Mouse (Mus musculus) hindbrain, embryonic 14.5 days (tissue): ENCODE measurements at regions not wholly inside any gene's neighbourhood (a gene's known extent, or its start where the extent isn't known, plus 50 kb on each side); places are given as distances from the start of the nearest gene placed in this dataset.

Experiments
- ATAC-seq: fragments of 200-750 bp; cut with Nextera tagmentation; 2 replicates; pipeline ENCODE4 v1.8.0; 2017; ENCODE audit warnings: moderate number of reproducible peaks, mild to moderate bottlenecking, moderate TSS enrichment, moderate library complexity; ENCODE audit not compliant: low FRiP score
- DNase-seq: peaks from one replicate; pipeline ENCODE4 v3.0.0-alpha.2; 2015; ENCODE audit warnings: low spot score
- H3K27ac ChIP-seq: fragments of 300-500 bp; sonication (generic); 2 replicates; pipeline ENCODE4 v1.5.1; 2014; ENCODE audit warnings: mild to moderate bottlenecking, moderate library complexity
- H3K27me3 ChIP-seq: fragments of 300-500 bp; sonication (generic); 2 replicates; pipeline ENCODE4 v1.6.1; 2014; ENCODE audit warnings: mild to moderate bottlenecking, low read length, mixed read lengths; ENCODE audit not compliant: control insufficient read depth, insufficient read depth
- H3K36me3 ChIP-seq: fragments of 300-500 bp; sonication (generic); replicated peaks from 2 replicates; pipeline ENCODE4 v1.6.1; 2014; ENCODE audit not compliant: control insufficient read depth, insufficient read depth
- H3K4me1 ChIP-seq: fragments of 300-500 bp; sonication (generic); replicated peaks from 2 replicates; pipeline ENCODE4 v1.6.1; 2014; ENCODE audit warnings: antibody characterized with exemption, low read length, mixed read lengths; ENCODE audit not compliant: control insufficient read depth, insufficient read depth
- H3K4me2 ChIP-seq: fragments of 300-500 bp; sonication (generic); replicated peaks from 2 replicates; pipeline ENCODE4 v1.6.1; 2014; ENCODE audit warnings: mild to moderate bottlenecking, moderate library complexity
- H3K4me3 ChIP-seq: fragments of 300-500 bp; sonication (generic); replicated peaks from 2 replicates; pipeline ENCODE4 v1.5.1; 2014; ENCODE audit warnings: mild to moderate bottlenecking, low read length
- H3K9ac ChIP-seq: fragments of 300-500 bp; sonication (generic); 2 replicates; pipeline ENCODE4 v1.6.1; 2014
- H3K9me3 ChIP-seq: fragments of 300-500 bp; sonication (generic); 2 replicates; pipeline ENCODE4 v1.6.1; 2016; ENCODE audit warnings: low read length; ENCODE audit not compliant: control insufficient read depth
- WGBS: fragments of 180-500 bp; shearing (Covaris S2); extraction: QIAGEN DNeasy Blood & Tissue Kit; methylation state at CpG from one replicate; pipeline ENCODE4 v1.1.7; 2014; 5-methylcytosine and 5-hydroxymethylcytosine counted together

DNA sequence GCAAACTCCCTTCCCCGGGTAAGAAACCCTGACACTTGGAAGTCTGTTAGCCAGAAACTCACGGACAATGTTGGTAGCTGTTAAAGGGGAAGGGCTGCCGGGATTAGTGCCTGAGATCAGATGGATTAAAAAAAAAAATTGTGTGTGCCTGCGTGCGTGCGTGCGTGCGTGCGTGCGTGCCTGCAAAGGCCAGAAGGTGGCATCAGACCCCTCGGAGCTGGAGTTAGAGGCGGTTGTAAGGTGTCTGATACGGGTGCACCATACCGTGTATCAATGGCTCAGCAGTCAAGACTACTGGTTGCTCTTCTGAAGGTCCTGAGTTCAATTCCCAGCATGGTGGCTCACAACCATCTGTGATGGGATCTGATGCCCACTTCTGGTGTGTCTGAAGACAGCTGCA lies 59.0 kb upstream of the Ccdc167 start:
- H3K9ac ChIP-seq = no peak overlapping the region
- H3K9me3 ChIP-seq = no peaks in the 10 kb centered on the region
- DNase-seq = no peak
- H3K27ac ChIP-seq = no peak overlapping the region
- no peaks in the 10 kb centered on the region for H3K27me3 ChIP-seq
- H3K4me2 ChIP-seq = no peak overlapping the region
- WGBS = 90% methylated on average over 14 of the region's 14 CpGs
- H3K4me3 ChIP-seq = no peak overlapping the region
- H3K36me3 ChIP-seq = no peaks in the 10 kb centered on the region
- no peak for ATAC-seq
- H3K4me1 ChIP-seq = no peaks in the 10 kb centered on the region; the same call in 1 of the 2 replicates

DNA sequence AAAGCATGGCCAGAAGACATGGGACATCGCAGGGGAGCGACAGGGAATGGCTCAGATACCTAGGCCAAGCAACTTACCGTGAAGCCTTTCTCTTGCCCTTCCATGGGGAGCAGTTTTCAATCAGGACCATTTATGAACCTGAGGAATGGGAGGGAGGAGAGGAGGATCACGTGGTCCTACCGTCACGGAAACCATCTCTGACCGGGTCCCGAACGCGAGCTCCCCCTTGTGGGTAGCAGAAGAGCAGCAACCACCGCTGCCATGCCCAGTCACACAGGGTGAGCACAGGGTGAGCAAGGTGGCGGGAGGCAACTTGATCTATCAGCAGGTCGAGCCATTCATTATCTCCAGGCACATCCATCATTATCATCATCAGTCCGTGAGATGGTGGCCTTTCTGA lies 56.5 kb upstream of the Ccdc167 start:
- Histone ChIP-seq H3K9ac (no peak overlapping the region), H3K27me3 (no peaks in the 10 kb centered on the region), H3K36me3 (no peaks in the 10 kb centered on the region), H3K27ac (no peak overlapping the region), H3K4me3 (no peak overlapping the region), H3K9me3 (no peaks in the 10 kb centered on the region), H3K4me2 (no peak overlapping the region), H3K4me1 (no peaks in the 10 kb centered on the region; the same call in 1 of the 2 replicates)
- DNase-seq = no peak
- 16% methylated on average over 14 of the region's 14 CpGs for WGBS
- ATAC-seq = 0 out of 2 replicates have a peak, but pooled peaks have one; percentile 27

DNA sequence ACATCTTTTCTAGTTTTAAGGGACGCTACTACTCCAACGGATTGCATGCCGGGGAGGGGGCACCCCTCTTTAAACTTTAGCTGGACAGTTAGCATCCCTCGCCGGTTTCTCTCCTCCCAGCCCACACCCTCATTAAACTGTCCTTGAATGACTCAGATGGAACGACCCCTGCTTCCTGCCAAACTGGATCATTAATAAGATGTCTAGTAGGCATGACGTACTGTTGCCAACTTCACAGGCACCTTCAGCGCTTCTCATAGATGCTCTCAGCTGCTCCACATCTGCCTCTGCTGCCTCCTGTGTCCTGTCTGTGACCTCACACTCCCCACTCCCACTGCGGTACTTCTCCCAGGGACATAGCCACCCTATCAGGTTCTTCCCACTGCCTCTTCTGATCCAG lies 54.1 kb upstream of the Ccdc167 start:
- no peaks in the 10 kb centered on the region for H3K9me3 ChIP-seq
- no peak overlapping the region for H3K4me3 ChIP-seq
- no peak overlapping the region for H3K9ac ChIP-seq
- H3K4me1 ChIP-seq = no peaks in the 10 kb centered on the region
- H3K36me3 ChIP-seq = no peaks in the 10 kb centered on the region
- WGBS = 72% methylated on average over 9 of the region's 9 CpGs
- DNase-seq = no peak
- no peak overlapping the region for H3K4me2 ChIP-seq
- H3K27ac ChIP-seq = no peak overlapping the region
- ATAC-seq = no peak
- no peaks in the 10 kb centered on the region for H3K27me3 ChIP-seq

DNA sequence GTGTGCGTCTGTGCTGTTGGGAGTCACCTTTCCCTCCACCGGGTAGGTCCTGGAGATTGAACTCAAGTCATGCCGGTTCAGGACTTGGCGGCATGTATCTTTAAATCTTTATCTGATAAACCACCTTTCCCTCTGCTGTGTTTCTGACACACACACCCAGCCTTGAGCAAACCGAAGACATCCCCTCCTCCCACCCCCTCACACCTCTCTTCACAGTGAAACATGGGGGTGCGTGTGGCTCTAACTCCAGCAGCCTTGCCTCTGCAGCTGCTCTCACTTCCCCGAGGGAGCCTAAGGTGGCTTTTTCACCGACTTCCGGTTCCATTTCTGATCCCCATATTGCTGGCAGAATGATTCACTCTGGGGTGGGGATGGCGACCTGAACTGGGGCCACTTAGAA lies 52.8 kb upstream of the Ccdc167 start:
- H3K4me1 ChIP-seq = no peaks in the 10 kb centered on the region
- no peak overlapping the region for H3K4me3 ChIP-seq
- no peaks in the 10 kb centered on the region for H3K27me3 ChIP-seq
- WGBS = 87% methylated on average over 10 of the region's 10 CpGs
- no peaks in the 10 kb centered on the region for H3K36me3 ChIP-seq
- H3K9ac ChIP-seq = no peak overlapping the region
- H3K9me3 ChIP-seq = no peaks in the 10 kb centered on the region
- DNase-seq (no peak), ATAC-seq (no peak)
- no peak overlapping the region for H3K4me2 ChIP-seq
- H3K27ac ChIP-seq = no peak overlapping the region

DNA sequence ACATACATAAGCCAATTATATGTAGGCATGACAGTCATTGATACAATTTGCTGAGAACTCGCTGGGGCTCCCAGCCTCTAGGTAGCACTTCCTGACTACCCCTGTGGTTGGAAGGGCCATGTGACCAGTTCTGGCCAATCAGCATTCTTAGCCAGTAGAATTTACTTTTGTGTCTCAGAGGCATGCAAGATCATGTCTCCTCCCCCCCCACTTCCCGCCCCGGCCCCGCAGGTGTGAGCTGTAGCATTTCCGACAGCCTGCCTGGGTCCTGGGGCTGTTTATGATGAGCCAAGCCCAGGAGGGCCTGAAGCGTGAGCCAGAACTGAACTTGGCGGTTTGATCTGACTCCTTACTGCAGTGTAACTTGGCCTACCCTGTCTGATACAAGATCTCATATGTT lies 52.3 kb upstream of the Ccdc167 start:
- WGBS = 79% methylated on average over 7 of the region's 7 CpGs
- Histone ChIP-seq H3K4me3 (no peak overlapping the region), H3K9me3 (no peaks in the 10 kb centered on the region), H3K27ac (no peak overlapping the region), H3K4me1 (no peaks in the 10 kb centered on the region; the same call in 1 of the 2 replicates), H3K9ac (no peak overlapping the region), H3K27me3 (no peaks in the 10 kb centered on the region), H3K36me3 (no peaks in the 10 kb centered on the region), H3K4me2 (no peak overlapping the region)
- no peak for DNase-seq
- ATAC-seq = no peak

DNA sequence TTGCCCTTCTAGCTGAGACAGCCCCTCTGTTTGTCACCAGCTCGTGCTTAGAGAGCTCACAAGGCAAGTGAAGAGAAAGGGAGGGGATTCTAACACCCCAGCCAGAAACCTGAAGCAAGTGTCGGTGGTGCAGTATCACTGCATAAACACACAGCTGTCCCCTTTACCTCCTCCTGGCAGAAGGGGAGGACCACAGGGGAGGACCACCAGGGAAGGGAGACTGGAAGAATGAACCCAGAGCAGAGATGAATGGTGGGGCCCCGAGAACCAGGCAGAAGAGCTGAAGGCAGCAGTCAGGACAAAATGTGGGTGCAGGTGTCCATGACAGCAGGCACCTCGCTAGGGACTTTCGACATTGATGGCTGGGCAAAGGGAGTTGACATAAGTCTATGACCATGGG lies 51.8 kb upstream of the Ccdc167 start:
- H3K4me2 ChIP-seq = no peak overlapping the region
- no peaks in the 10 kb centered on the region; the same call in 1 of the 2 replicates for H3K4me1 ChIP-seq
- H3K27me3 ChIP-seq = no peaks in the 10 kb centered on the region
- no peak overlapping the region for H3K27ac ChIP-seq
- H3K4me3 ChIP-seq = no peak overlapping the region
- H3K9ac ChIP-seq = no peak overlapping the region
- no peaks in the 10 kb centered on the region for H3K36me3 ChIP-seq
- 68% methylated on average over 5 of the region's 5 CpGs for whole genome bisulfite sequencing
- DNase-seq = no peak
- no peaks in the 10 kb centered on the region for H3K9me3 ChIP-seq
- no peak for ATAC-seq
